Mouse (Mus musculus) adrenal gland, postnatal 0 days (tissue): ENCODE results near the gene Jarid2. TPM values are rescaled to one million over a fixed set of nuclear protein-coding genes. Genes with fewer than 3 reads are reported as not detected.

Experiments
- polyA plus RNA-seq: library from polyadenylated mRNA; unstranded; fragments of >200 nt; fragmentation: Nextera tagmentation; extraction: Ambion mirVana; gene quantifications from 2 replicates; pipeline ENCODE4 v1.2.1, GENCODE M21; 2015

Jarid2 gene
- polyA plus RNA-seq = 13.6 and 13.8 TPM in 2 replicates

DNA sequence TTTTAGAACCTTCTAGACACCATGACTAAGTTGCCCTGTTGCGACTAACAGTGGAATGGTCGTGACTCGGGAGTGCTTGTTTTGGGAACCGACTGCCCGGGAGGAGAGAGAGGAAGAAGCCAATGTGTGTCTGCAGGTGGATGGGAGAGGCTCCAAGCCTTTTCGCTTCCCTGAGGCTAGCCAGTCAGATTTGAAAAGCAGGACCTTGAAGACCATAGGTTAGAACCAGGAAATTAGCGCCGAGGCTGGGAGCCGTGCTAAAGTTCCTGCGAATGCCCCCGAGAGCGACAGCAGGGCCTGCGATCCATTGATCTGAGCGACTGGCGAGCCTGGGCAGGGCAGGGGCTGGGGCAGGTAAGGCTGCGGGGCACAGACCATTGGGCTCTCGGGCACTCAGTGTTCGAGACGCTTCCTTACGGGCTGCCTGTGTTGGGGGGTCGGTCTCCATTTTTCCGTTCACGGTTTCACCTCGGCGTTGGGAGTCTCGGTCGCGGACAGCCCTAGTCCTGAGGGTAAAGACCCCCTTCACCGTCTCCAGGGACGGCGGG lies at the start of gene Jarid2:
Jarid2 (plus strand) TSS at position 51 of the 548 bp plus-strand sequence.

